Mouse (Mus musculus) neural tube, embryonic 15.5 days (tissue): ENCODE measurements around the gene Sptssb. TPM values are rescaled to one million over a fixed set of nuclear protein-coding genes. Genes with fewer than 3 reads are reported as not detected.

Experiments used
- ATAC-seq: fragments of 200-750 bp; cut with Nextera tagmentation; 2 replicates; pipeline ENCODE4 v1.8.0; 2017; ENCODE audit warnings: mild to moderate bottlenecking, moderate TSS enrichment, moderate library complexity; ENCODE audit not compliant: low FRiP score
- H3K27ac ChIP-seq: fragments of 300-500 bp; sonication (generic); replicated peaks from 2 replicates; pipeline ENCODE4 v1.5.1; 2015; ENCODE audit warnings: mild to moderate bottlenecking, inconsistent platforms
- H3K27me3 ChIP-seq: fragments of 300-500 bp; sonication (generic); replicated peaks from 2 replicates; pipeline ENCODE4 v1.6.1; 2015; ENCODE audit warnings: inconsistent platforms
- H3K36me3 ChIP-seq: fragments of 300-500 bp; sonication (generic); 2 replicates; pipeline ENCODE4 v1.6.1; 2015; ENCODE audit warnings: inconsistent platforms
- H3K4me1 ChIP-seq: fragments of 300-500 bp; sonication (generic); 2 replicates; pipeline ENCODE4 v1.6.1; 2015; ENCODE audit warnings: inconsistent platforms
- H3K4me2 ChIP-seq: fragments of 300-500 bp; sonication (generic); 2 replicates; pipeline ENCODE4 v1.6.1; 2015; ENCODE audit warnings: inconsistent platforms, mild to moderate bottlenecking, moderate library complexity
- H3K4me3 ChIP-seq: fragments of 300-500 bp; sonication (generic); replicated peaks from 2 replicates; pipeline ENCODE4 v1.5.1; 2015; ENCODE audit warnings: mild to moderate bottlenecking, inconsistent platforms
- H3K9ac ChIP-seq: fragments of 300-500 bp; sonication (generic); replicated peaks from 2 replicates; pipeline ENCODE4 v1.6.1; 2015; ENCODE audit warnings: mild to moderate bottlenecking, inconsistent platforms
- H3K9me3 ChIP-seq: fragments of 300-500 bp; sonication (generic); replicated peaks from 2 replicates; pipeline ENCODE4 v1.6.1; 2016; ENCODE audit warnings: inconsistent platforms
- WGBS: fragments of 180-500 bp; shearing (Covaris S2); methylation state at CpG from one replicate; pipeline ENCODE4 v1.1.7; 2015; ENCODE audit warnings: mixed read lengths; 5-methylcytosine and 5-hydroxymethylcytosine counted together
- polyA plus RNA-seq: library from polyadenylated mRNA; unstranded; fragments of >200 nt; fragmentation: Nextera tagmentation; extraction: Ambion mirVana; gene quantifications from 2 replicates; pipeline ENCODE4 v1.2.1, GENCODE M21; 2015

The Sptssb gene
- polyA plus RNA-seq, 1 experiment from 2014 or later, result 1.8 TPM

GRCm38 (mm10) chr3:69792823-69793417 lies 66.8 kb downstream of the Sptssb start:
- Histone ChIP-seq H3K9me3 (no peaks in the 10 kb centered on the region), H3K4me3 (no peak overlapping the region), H3K27me3 (no peaks in the 10 kb centered on the region), H3K4me2 (no peak overlapping the region), H3K9ac (no peak overlapping the region), H3K4me1 (no peaks in the 10 kb centered on the region), H3K27ac (no peak overlapping the region), H3K36me3 (no peaks in the 10 kb centered on the region)
- WGBS, result 86% methylated on average over 3 of the region's 3 CpGs
- ATAC-seq, result no peak

- H3K27ac ChIP-seq, result no peak overlapping the region
- H3K9ac ChIP-seq, result no peak overlapping the region
- H3K4me3 ChIP-seq, result no peak overlapping the region
- ATAC-seq, result no peak
- no peaks in the 10 kb centered on the region for H3K9me3 ChIP-seq
- no peaks in the 10 kb centered on the region for H3K36me3 ChIP-seq
- H3K4me1 ChIP-seq, result no peaks in the 10 kb centered on the region
- H3K27me3 ChIP-seq, result no peaks in the 10 kb centered on the region
- WGBS, result 60% methylated on average over 4 of the region's 4 CpGs
- no peak overlapping the region for H3K4me2 ChIP-seq
Measured at GRCm38 (mm10) chr3:69779246-69779796, 80.4 kb downstream of the Sptssb start.

GRCm38 (mm10) chr3:69773356-69773755 lies 86.4 kb downstream of the Sptssb start:
- Histone ChIP-seq H3K9ac (no peak overlapping the region), H3K36me3 (no peaks in the 10 kb centered on the region), H3K4me3 (no peak overlapping the region), H3K9me3 (no peaks in the 10 kb centered on the region), H3K4me2 (no peak overlapping the region), H3K4me1 (no peaks in the 10 kb centered on the region), H3K27ac (no peak overlapping the region), H3K27me3 (no peaks in the 10 kb centered on the region)
- no peak for ATAC-seq
- 84% methylated on average over 4 of the region's 4 CpGs for WGBS

Other genes starting within 250 kb of the Sptssb start
- gene Nmd3, start 138.0 kb downstream of the Sptssb start, polyA plus RNA-seq, result 97.0 and 117 TPM in 2 replicates
- gene Otol1, start 147.7 kb upstream of the Sptssb start, polyA plus RNA-seq, result not detected in 2 replicates